Mouse (Mus musculus): ENCODE data around the gene Cep72. TPM values are rescaled to one million over a fixed set of nuclear protein-coding genes. Genes with fewer than 3 reads are reported as not detected.

Cep72 gene
- total RNA-seq, 4 experiments from 2014 or later = 0.44 to 2.6 (median 1.1) TPM

Other genes starting within 250 kb of the Cep72 start
- 1 to 10 TPM in 3 of 4 experiments, under 1 TPM in 1; 0.75 to 1.9 (median 1.2) TPM for gene Nkd2, start 214.7 kb downstream of the Cep72 start, total RNA-seq (2022)
- under 1 TPM; 0.16 to 0.89 (median 0.20) TPM for gene Trip13, start 124.5 kb downstream of the Cep72 start, total RNA-seq (2022)
- gene Brd9, start 124.5 kb downstream of the Cep72 start, total RNA-seq (2022) = 10 to 100 TPM; 16.8 to 22.5 (median 20.7) TPM
- gene Zdhhc11, start 98.4 kb downstream of the Cep72 start, total RNA-seq (2022) = not detected
- gene Tppp, start 52.9 kb downstream of the Cep72 start, total RNA-seq (2022) = 10 to 100 TPM; 13.9 to 19.6 (median 14.7) TPM
- gene Slc9a3, start 59.2 kb upstream of the Cep72 start, total RNA-seq (2022) = 1 to 10 TPM in 1 of 4 experiments, under 1 TPM in 3; 0.47 to 1.4 (median 0.56) TPM
- gene Exoc3, start 146.4 kb upstream of the Cep72 start, total RNA-seq (2022) = 10 to 100 TPM; 45.2 to 52.7 (median 51.4) TPM
- gene Ahrr, start 230.0 kb upstream of the Cep72 start, total RNA-seq (2022) = 1 to 10 TPM in 2 of 4 experiments, under 1 TPM in 2; 0.82 to 2.5 (median 1.4) TPM

Data from heart, adult 8-10 months (tissue).